Mouse (Mus musculus) MEL (cell line): ENCODE measurements at regions not wholly inside any gene's neighbourhood (a gene's known extent, or its start where the extent isn't known, plus 50 kb on each side); places are given as distances from the start of the nearest gene placed in this dataset.

Experiments
- DNase-seq: peaks from one replicate; pipeline ENCODE4 v3.0.0; 2011; ENCODE audit warnings: low read depth, low spot score
- H3K27ac ChIP-seq: 2 replicates; pipeline ENCODE4 v1.5.1; 2012; ENCODE audit warnings: low read depth, mild to moderate bottlenecking, control low read depth, low read length, moderate library complexity; ENCODE audit not compliant: control insufficient read depth
- H3K27me3 ChIP-seq, 2 experiments: fragments of 150-350 bp in 1 of 2; sonication (generic) in 1 of 2; 2 replicates each; pipeline ENCODE4 v1.6.1; 2012; ENCODE audit warnings: low read length in 2 of 2, mild to moderate bottlenecking in 2 of 2, improper control_type of control experiment in 1 of 2, moderate library complexity in 1 of 2; ENCODE audit not compliant: insufficient read depth in 2 of 2, control insufficient read depth in 1 of 2
- H3K36me3 ChIP-seq, 2 experiments: 2 replicates each; pipeline ENCODE4 v1.6.1; 2012 to 2014; ENCODE audit warnings: low read length in 2 of 2, improper control_type of control experiment in 1 of 2, inconsistent platforms in 1 of 2, mild to moderate bottlenecking in 1 of 2; ENCODE audit not compliant: insufficient read depth in 2 of 2, control insufficient read depth in 1 of 2
- H3K4me1 ChIP-seq, 2 experiments: fragments of 150-350 bp in 1 of 2; sonication (generic) in 1 of 2; 2 replicates each; pipeline ENCODE4 v1.6.1; 2012; ENCODE audit warnings: low read length in 2 of 2, improper control_type of control experiment in 1 of 2, mild to moderate bottlenecking in 1 of 2; ENCODE audit not compliant: insufficient read depth in 2 of 2, control insufficient read depth in 1 of 2
- H3K4me3 ChIP-seq, 2 experiments: fragments of 150-350 bp in 1 of 2; sonication (generic) in 1 of 2; 2 replicates each; pipeline ENCODE4 v1.5.1; 2012; ENCODE audit warnings: low read depth in 2 of 2, low read length in 2 of 2, mild to moderate bottlenecking in 2 of 2, moderate library complexity in 2 of 2, control low read depth in 1 of 2, improper control_type of control experiment in 1 of 2; ENCODE audit not compliant: control insufficient read depth in 1 of 2, insufficient read depth in 1 of 2
- H3K79me2 ChIP-seq: 2 replicates; pipeline ENCODE4 v1.6.1; 2012; ENCODE audit warnings: mild to moderate bottlenecking, low read length, moderate library complexity; ENCODE audit not compliant: control insufficient read depth, poor library complexity, insufficient read depth
- H3K9ac ChIP-seq: 2 replicates; pipeline ENCODE4 v1.6.1; 2012; ENCODE audit warnings: low read depth, mild to moderate bottlenecking, control low read depth, low read length, moderate library complexity; ENCODE audit not compliant: control insufficient read depth, poor library complexity, severe bottlenecking
- H3K9me3 ChIP-seq: fragments of 150-350 bp; sonication (generic); replicated peaks from 2 replicates; pipeline ENCODE4 v1.6.1; 2012; ENCODE audit warnings: mild to moderate bottlenecking, low read length, improper control_type of control experiment, moderate library complexity; ENCODE audit not compliant: insufficient read depth
- BHLHE40 ChIP-seq: IDR thresholded peaks from 2 replicates; pipeline ENCODE4 v1.6.1; 2012; ENCODE audit warnings: low read depth, mild to moderate bottlenecking, inconsistent platforms, low read length, improper control_type of control experiment, borderline replicate concordance
- CHD1 ChIP-seq: IDR thresholded peaks from 2 replicates; pipeline ENCODE4 v1.6.1; 2012; ENCODE audit warnings: low read depth, mild to moderate bottlenecking, inconsistent platforms, low read length, improper control_type of control experiment
- CHD2 ChIP-seq: IDR thresholded peaks from 2 replicates; pipeline ENCODE4 v1.6.1; 2011; ENCODE audit warnings: low read length, improper control_type of control experiment
- CTCF ChIP-seq, 3 experiments: IDR thresholded peaks in 2 of 3; conservative IDR thresholded peaks in 1 of 3; 2 replicates each; pipeline ENCODE4 v1.5.1; 2011 to 2012; ENCODE audit warnings: low read length in 3 of 3, low read depth in 2 of 3, mild to moderate bottlenecking in 2 of 3, improper control_type of control experiment in 1 of 3, inconsistent platforms in 1 of 3, mixed read lengths in 1 of 3, moderate library complexity in 1 of 3; ENCODE audit not compliant: control insufficient read depth in 1 of 3, insufficient read depth in 1 of 3, poor library complexity in 1 of 3, severe bottlenecking in 1 of 3
- EP300 ChIP-seq, 2 experiments: IDR thresholded peaks; 2 replicates each; pipeline ENCODE4 v1.6.1; 2011; ENCODE audit warnings: improper control_type of control experiment in 2 of 2, low read length in 2 of 2, low read depth in 1 of 2, mild to moderate bottlenecking in 1 of 2
- ETS1 ChIP-seq: IDR thresholded peaks from 2 replicates; pipeline ENCODE4 v1.6.1; 2012; ENCODE audit warnings: low read depth, mild to moderate bottlenecking, inconsistent platforms, low read length, improper control_type of control experiment, moderate library complexity
- GATA1 ChIP-seq: IDR thresholded peaks from 2 replicates; pipeline ENCODE4 v1.6.1; 2011; ENCODE audit warnings: low read depth, low read length, improper control_type of control experiment
- HCFC1 ChIP-seq: IDR thresholded peaks from 2 replicates; pipeline ENCODE4 v1.6.1; 2012; ENCODE audit warnings: low read depth, mild to moderate bottlenecking, inconsistent platforms, low read length, improper control_type of control experiment, moderate library complexity
- KAT2A ChIP-seq: conservative IDR thresholded peaks from 2 replicates; pipeline ENCODE4 v1.6.1; 2012; ENCODE audit warnings: low read depth, low read length, improper control_type of control experiment, inconsistent platforms
- MAFK ChIP-seq: IDR thresholded peaks from 2 replicates; pipeline ENCODE4 v1.6.1; 2011; ENCODE audit warnings: low read depth, mild to moderate bottlenecking, low read length, improper control_type of control experiment, borderline replicate concordance
- MAX ChIP-seq: IDR thresholded peaks from 2 replicates; pipeline ENCODE4 v1.6.1; 2011; ENCODE audit warnings: low read length, improper control_type of control experiment
- MAZ ChIP-seq: IDR thresholded peaks from 2 replicates; pipeline ENCODE4 v1.6.1; 2012; ENCODE audit warnings: low read depth, mild to moderate bottlenecking, inconsistent platforms, low read length, improper control_type of control experiment
- MEF2A ChIP-seq: IDR thresholded peaks from 2 replicates; pipeline ENCODE4 v1.6.1; 2014; ENCODE audit warnings: low read depth, mild to moderate bottlenecking, inconsistent platforms, low read length, improper control_type of control experiment; ENCODE audit not compliant: poor library complexity, insufficient replicate concordance, severe bottlenecking; ENCODE audit errors: extremely low read depth
- MXI1 ChIP-seq: IDR thresholded peaks from 2 replicates; pipeline ENCODE4 v1.6.1; 2011; ENCODE audit warnings: mild to moderate bottlenecking, low read depth, low read length, improper control_type of control experiment
- MYC ChIP-seq: IDR thresholded peaks from 2 replicates; pipeline ENCODE4 v1.6.1; 2011; ENCODE audit warnings: low read depth, mild to moderate bottlenecking, low read length, improper control_type of control experiment, moderate library complexity
- NELFE ChIP-seq: IDR thresholded peaks from 2 replicates; pipeline ENCODE4 v1.6.1; 2011; ENCODE audit warnings: low read depth, low read length, improper control_type of control experiment
- NRF1 ChIP-seq: IDR thresholded peaks from 2 replicates; pipeline ENCODE4 v1.6.1; 2014; ENCODE audit warnings: low read depth, mild to moderate bottlenecking, inconsistent platforms, low read length, improper control_type of control experiment, moderate library complexity; ENCODE audit not compliant: poor library complexity, insufficient read depth, severe bottlenecking
- POLR2A ChIP-seq, 2 experiments: IDR thresholded peaks; 2 replicates each; pipeline ENCODE4 v1.6.1; 2011 to 2012; ENCODE audit warnings: low read length in 2 of 2, mild to moderate bottlenecking in 2 of 2, control low read depth in 1 of 2, improper control_type of control experiment in 1 of 2, low read depth in 1 of 2, moderate library complexity in 1 of 2; ENCODE audit not compliant: control insufficient read depth in 1 of 2, insufficient read depth in 1 of 2, poor library complexity in 1 of 2
- POLR2AphosphoS5 ChIP-seq: IDR thresholded peaks from 2 replicates; pipeline ENCODE4 v1.6.1; 2012; ENCODE audit warnings: low read depth, borderline replicate concordance, mild to moderate bottlenecking, inconsistent platforms, low read length, moderate library complexity, mixed read lengths
- RAD21 ChIP-seq: IDR thresholded peaks from 2 replicates; pipeline ENCODE4 v1.6.1; 2011; ENCODE audit warnings: mild to moderate bottlenecking, low read depth, low read length, improper control_type of control experiment
- RCOR1 ChIP-seq: IDR thresholded peaks from 2 replicates; pipeline ENCODE4 v1.6.1; 2012; ENCODE audit warnings: low read depth, mild to moderate bottlenecking, inconsistent platforms, low read length, improper control_type of control experiment
- SIN3A ChIP-seq: IDR thresholded peaks from 2 replicates; pipeline ENCODE4 v1.6.1; 2012; ENCODE audit warnings: low read length, improper control_type of control experiment, inconsistent platforms
- TAL1 ChIP-seq: IDR thresholded peaks from 2 replicates; pipeline ENCODE4 v1.6.1; 2012; ENCODE audit warnings: mild to moderate bottlenecking, inconsistent platforms, low read length, moderate library complexity, mixed read lengths
- TBP ChIP-seq: IDR thresholded peaks from 2 replicates; pipeline ENCODE4 v1.8.0; 2011; ENCODE audit warnings: low read depth, low read length, improper control_type of control experiment
- TCF12 ChIP-seq: IDR thresholded peaks from 2 replicates; pipeline ENCODE4 v1.6.1; 2014; ENCODE audit warnings: low read depth, mild to moderate bottlenecking, inconsistent platforms, low read length, improper control_type of control experiment, moderate library complexity
- USF1 ChIP-seq: IDR thresholded peaks from 2 replicates; pipeline ENCODE4 v1.6.1; 2014; ENCODE audit warnings: low read depth, mild to moderate bottlenecking, inconsistent platforms, low read length, improper control_type of control experiment, moderate library complexity
- ZKSCAN1 ChIP-seq: IDR thresholded peaks from 2 replicates; pipeline ENCODE4 v1.6.1; 2012; ENCODE audit warnings: low read depth, mild to moderate bottlenecking, inconsistent platforms, low read length, improper control_type of control experiment, moderate library complexity
- ZMIZ1 ChIP-seq: IDR thresholded peaks from 2 replicates; pipeline ENCODE4 v1.6.1; 2012; ENCODE audit warnings: low read depth, mild to moderate bottlenecking, inconsistent platforms, low read length, improper control_type of control experiment, moderate library complexity
- ZNF384 ChIP-seq: IDR thresholded peaks from 2 replicates; pipeline ENCODE4 v1.6.1; 2012; ENCODE audit warnings: low read depth, mild to moderate bottlenecking, inconsistent platforms, low read length, improper control_type of control experiment

- TF ChIP-seq MEF2A, result no peak
- peak; percentile 91 for TF ChIP-seq MAZ
- no peak for TF ChIP-seq CTCF (IDR thresholded peaks at IDR 0.05 in 2 of 3, conservative IDR thresholded peaks at IDR 0.05 in 1 of 3; ENCODE audit: control insufficient read depth in 1 of 3, insufficient read depth in 1 of 3, low read depth in 2 of 3, low read length in 3 of 3, poor library complexity in 1 of 3, severe bottlenecking in 1 of 3)
- peak; percentile 93 for TF ChIP-seq ETS1
- TF ChIP-seq ZMIZ1, result 0 out of 2 replicates have a peak, but pooled peaks have one; percentile 43
Observed at GRCm38 (mm10) chr4:9748110-9748509, 1126.2 kb upstream of the 2610301B20Rik start (continued).

GRCm38 (mm10) chr4:9749877-9750276 lies 1124.4 kb upstream of the 2610301B20Rik start:
- peak; percentile 70 to 78; a peak in 3 of 4 replicates for TF ChIP-seq EP300 (IDR thresholded peaks at IDR 0.05; ENCODE audit: low read depth in 1 of 2, low read length in 2 of 2)
- TF ChIP-seq POLR2AphosphoS5, result no peak
- peak; percentile 81; the same call in 1 of the 2 replicates for TF ChIP-seq MYC
- no peak for TF ChIP-seq NELFE
- TF ChIP-seq BHLHE40, result peak; percentile 81
- TF ChIP-seq TAL1, result peak; percentile 48
- peak; percentile 90 for TF ChIP-seq MAX
- peak; percentile 83; the same call in 1 of the 2 replicates for TF ChIP-seq MXI1
- peak; percentile 93 for TF ChIP-seq GATA1
- TF ChIP-seq ZKSCAN1, result no peak
- TF ChIP-seq USF1, result peak; percentile 83
- no peak for TF ChIP-seq RAD21
- peak; percentile 98 for TF ChIP-seq ETS1
- TF ChIP-seq SIN3A, result peak; percentile 96
- TF ChIP-seq TCF12, result peak; percentile 80
- Histone ChIP-seq H3K27me3 (no peaks in the 10 kb centered on the region), H3K4me1 (peaks cover 27 to 29% of the 10 kb centered on the region in 2 experiments)

GRCm38 (mm10) chr4:9750404-9750803 lies 1123.9 kb upstream of the 2610301B20Rik start:
- no peak overlapping the region for H3K4me3 ChIP-seq
- peak overlapping the region; percentile 46; the same call in 1 of the 2 replicates for H3K27ac ChIP-seq
- H3K79me2 ChIP-seq, result no peaks in the 10 kb centered on the region
- peaks cover 0 to 41% of the 10 kb centered on the region in 2 experiments; a peak in 2 of 4 replicates for H3K36me3 ChIP-seq
- H3K9me3 ChIP-seq, result no peaks in the 10 kb centered on the region
- DNase-seq, result no peak
- H3K4me1 ChIP-seq, result peaks cover 27 to 29% of the 10 kb centered on the region in 2 experiments
- TF ChIP-seq NRF1 (no peak), ZNF384 (no peak), MAZ (no peak), HCFC1 (no peak), TCF12 (no peak), POLR2A (IDR thresholded peaks at IDR 0.05; ENCODE audit: control insufficient read depth in 1 of 2, insufficient read depth in 1 of 2, low read depth in 1 of 2, low read length in 2 of 2, poor library complexity in 1 of 2) (no peak), CHD2 (no peak), TBP (no peak), KAT2A (no peak), CHD1 (no peak), USF1 (no peak), MAFK (no peak), EP300 (IDR thresholded peaks at IDR 0.05; ENCODE audit: low read depth in 1 of 2, low read length in 2 of 2) (no peak), RCOR1 (no peak), POLR2AphosphoS5 (no peak)
- H3K27me3 ChIP-seq, result no peaks in the 10 kb centered on the region
- no peak overlapping the region for H3K9ac ChIP-seq

More at GRCm38 (mm10) chr4:9749877-9750276, 1124.4 kb upstream of the 2610301B20Rik start:
- Histone ChIP-seq H3K9ac (no peak overlapping the region), H3K79me2 (no peaks in the 10 kb centered on the region), H3K9me3 (no peaks in the 10 kb centered on the region), H3K36me3 (peaks cover 0 to 41% of the 10 kb centered on the region in 2 experiments; a peak in 2 of 4 replicates), H3K4me3 (no peak overlapping the region), H3K27ac (peak overlapping the region; percentile 46)
- peak; percentile 46 for DNase-seq
